Mouse (Mus musculus): ENCODE data around the gene Mitf. TPM values are rescaled to one million over a fixed set of nuclear protein-coding genes. Genes with fewer than 3 reads are reported as not detected.

The Mitf gene
- polyA plus RNA-seq, 1 experiment: 6.0 TPM

GRCm38 (mm10) chr6:98066420-98066819 is 259.6 kb downstream of the Mitf start:
- TF ChIP-seq CTCF (IDR thresholded peaks at IDR 0.05; ENCODE audit: extremely low read depth, insufficient read depth, low read length) (no peak), POLR2A (IDR thresholded peaks at IDR 0.05; ENCODE audit: extremely low read depth, insufficient read depth, low read length) (no peak)
- Histone ChIP-seq H3K27ac (ENCODE audit: insufficient read depth, low read length) (no peak overlapping the region), H3K4me1 (ENCODE audit: control insufficient read depth, insufficient read depth, low read length) (no peaks in the 10 kb centered on the region)

More at GRCm38 (mm10) chr6:98066420-98066819, 259.6 kb downstream of the Mitf start:
- no peak overlapping the region for H3K4me3 ChIP-seq (ENCODE audit: insufficient read depth, low read length)

Other genes starting within 250 kb of the Mitf start
- 15.3 and 17.1 TPM in 2 replicates for gene Frmd4b, start 189.5 kb upstream of the Mitf start, polyA plus RNA-seq (2012; rRNA removed)

Measured in cortical plate, adult 2 months (tissue).